Mouse (Mus musculus) olfactory bulb, adult 2 months (tissue): ENCODE measurements around the gene Lrrc8a. TPM values are rescaled to one million over a fixed set of nuclear protein-coding genes. Genes with fewer than 3 reads are reported as not detected.

Experiments used
- H3K27ac ChIP-seq: fragments of 200-500 bp; 2 replicates; pipeline ENCODE4 v1.5.1; 2012; ENCODE audit warnings: low read depth, low read length; ENCODE audit not compliant: insufficient read depth
- H3K4me1 ChIP-seq: fragments of 200-500 bp; 2 replicates; pipeline ENCODE4 v1.6.1; 2012; ENCODE audit warnings: low read length; ENCODE audit not compliant: control insufficient read depth, insufficient read depth
- H3K4me3 ChIP-seq: fragments of 200-500 bp; 2 replicates; pipeline ENCODE4 v1.5.1; 2012; ENCODE audit warnings: mild to moderate bottlenecking, low read depth, low read length, moderate library complexity; ENCODE audit not compliant: insufficient read depth
- CTCF ChIP-seq: fragments of 200-500 bp; IDR thresholded peaks from 2 replicates; pipeline ENCODE4 v1.5.1; 2012; ENCODE audit warnings: low read depth, mild to moderate bottlenecking, low read length, moderate library complexity; ENCODE audit not compliant: insufficient read depth
- POLR2A ChIP-seq: fragments of 200-500 bp; IDR thresholded peaks from 2 replicates; pipeline ENCODE4 v1.6.1; 2012; ENCODE audit warnings: mild to moderate bottlenecking, low read depth, low read length, moderate library complexity; ENCODE audit not compliant: insufficient read depth
- WGBS: fragments of 180-500 bp; shearing (Covaris S2); methylation state at CpG from one replicate; pipeline ENCODE4 v1.1.7; 2018; 5-methylcytosine and 5-hydroxymethylcytosine counted together
- polyA plus RNA-seq: library from polyadenylated mRNA; stranded (reverse); fragments of >200 nt; gene quantifications from 2 replicates; pipeline ENCODE4 v1.2.4, GENCODE M21; 2012; ENCODE audit warnings: low replicate concordance; ENCODE audit not compliant: missing spikeins, insufficient read depth, insufficient read length

Gene Lrrc8a
- polyA plus RNA-seq, 1 experiment: not detected

DNA sequence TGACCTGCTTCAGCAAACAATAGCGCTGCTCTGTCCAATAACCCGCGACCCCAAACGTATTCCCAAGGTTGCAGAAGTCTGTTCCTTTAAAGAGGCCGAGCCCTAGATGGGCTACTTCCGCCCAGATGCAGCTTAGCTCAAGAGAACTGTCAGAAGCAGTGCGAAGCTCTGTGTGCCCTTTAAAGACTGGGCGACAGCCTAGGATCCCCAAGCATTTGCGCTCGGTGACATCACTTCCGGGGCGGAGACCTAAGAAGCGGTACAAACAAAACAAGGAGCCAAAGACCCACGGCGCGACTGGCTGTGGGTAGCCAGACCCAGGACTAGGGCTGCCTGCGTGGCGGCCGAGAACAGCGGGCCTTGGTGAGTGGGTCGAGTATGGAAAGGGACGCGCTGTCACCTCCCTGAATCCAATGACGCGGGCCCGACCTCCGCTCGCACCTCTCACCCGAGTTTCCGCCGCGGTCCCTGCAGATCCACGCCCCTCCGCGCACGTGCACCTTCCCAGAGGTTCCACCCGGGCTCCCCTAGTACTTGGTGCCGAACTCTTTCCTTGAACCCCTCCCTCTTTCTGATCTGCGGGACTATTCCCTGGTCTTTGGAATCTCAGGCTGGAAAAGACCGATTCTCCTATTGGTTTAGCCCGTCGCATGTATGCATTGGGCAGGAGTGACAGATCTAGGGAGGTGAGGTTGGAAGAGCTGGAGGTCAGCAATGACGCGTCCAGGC, 31.7 kb upstream of the Lrrc8a start, which contains the start of gene Kyat1:
Kyat1 (minus strand) TSS at position 219 of the 729 bp plus-strand sequence.
- H3K4me1 ChIP-seq: peaks cover 12% of the 10 kb centered on the region
- H3K4me3 ChIP-seq: peak within 1 kb of the TSS; percentile 82
- WGBS: under 1% methylated on average over 44 of the region's 44 CpGs
- TF ChIP-seq POLR2A: peak; percentile 49; the same call in 1 of the 2 replicates
- TF ChIP-seq CTCF: no peak
- H3K27ac ChIP-seq: peak within 1 kb of the TSS; percentile 52

DNA sequence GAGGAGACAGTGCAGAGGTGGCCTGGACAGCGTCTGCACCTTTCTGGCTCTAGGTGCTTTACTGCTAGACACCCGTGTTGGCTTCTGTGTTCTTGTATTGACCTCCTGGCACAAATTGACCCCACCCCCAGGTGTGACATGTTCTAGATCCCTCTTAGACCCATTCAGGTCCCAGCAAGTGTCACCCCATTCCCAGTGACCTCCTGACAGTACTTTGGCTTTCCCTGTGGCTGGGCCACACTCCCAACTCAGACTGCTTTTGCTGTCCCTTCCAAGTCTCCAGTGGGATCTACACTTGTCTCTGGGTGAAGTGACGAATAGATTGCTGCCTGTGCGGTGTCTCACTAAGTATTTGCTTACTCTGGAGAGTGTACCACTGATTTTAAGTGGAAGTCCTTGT, 30.1 kb upstream of the Lrrc8a start:
- TF ChIP-seq POLR2A (no peak), CTCF (no peak)
- H3K27ac ChIP-seq: no peak overlapping the region
- no peak overlapping the region for H3K4me3 ChIP-seq
- peaks cover 12% of the 10 kb centered on the region for H3K4me1 ChIP-seq
- WGBS: 82% methylated on average over 4 of the region's 4 CpGs

- 79% methylated on average over 5 of the region's 5 CpGs for WGBS
- no peak overlapping the region for H3K27ac ChIP-seq
- TF ChIP-seq POLR2A (no peak), CTCF (no peak)
- H3K4me3 ChIP-seq: no peak overlapping the region
- H3K4me1 ChIP-seq: peaks cover 12% of the 10 kb centered on the region
Measured at GRCm38 (mm10) chr2:30207886-30208285, 29.6 kb upstream of the Lrrc8a start.

GRCm38 (mm10) chr2:30211408-30212168, 25.9 kb upstream of the Lrrc8a start:
- Histone ChIP-seq H3K4me3 (no peak overlapping the region), H3K4me1 (peaks cover 2% of the 10 kb centered on the region), H3K27ac (no peak overlapping the region)
- no peak for TF ChIP-seq CTCF
- TF ChIP-seq POLR2A: no peak
- WGBS: 70% methylated on average over 6 of the region's 6 CpGs

DNA sequence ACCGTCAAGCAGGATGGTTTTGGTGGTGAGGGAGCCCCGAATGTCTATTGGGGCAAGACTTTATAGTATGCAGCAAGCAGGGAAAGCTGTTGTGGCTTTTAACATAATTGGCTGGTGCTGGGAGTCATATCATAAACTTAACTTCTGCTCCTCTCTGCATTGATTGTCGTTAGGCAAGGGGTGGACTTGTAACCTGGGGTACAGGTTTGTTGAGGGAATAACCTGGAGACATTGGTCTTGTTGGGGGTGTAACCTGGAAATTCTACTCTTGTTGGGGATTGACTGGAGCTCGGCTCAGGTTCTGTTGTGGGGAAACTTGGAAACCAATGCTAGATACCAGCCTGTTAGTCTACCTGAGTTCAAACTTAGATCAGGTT, 25.4 kb upstream of the Lrrc8a start:
- 78% methylated on average over 4 of the region's 4 CpGs for WGBS
- H3K4me3 ChIP-seq: no peak overlapping the region
- TF ChIP-seq POLR2A: no peak
- no peak for TF ChIP-seq CTCF
- H3K27ac ChIP-seq: no peak overlapping the region
- no peaks in the 10 kb centered on the region for H3K4me1 ChIP-seq

DNA sequence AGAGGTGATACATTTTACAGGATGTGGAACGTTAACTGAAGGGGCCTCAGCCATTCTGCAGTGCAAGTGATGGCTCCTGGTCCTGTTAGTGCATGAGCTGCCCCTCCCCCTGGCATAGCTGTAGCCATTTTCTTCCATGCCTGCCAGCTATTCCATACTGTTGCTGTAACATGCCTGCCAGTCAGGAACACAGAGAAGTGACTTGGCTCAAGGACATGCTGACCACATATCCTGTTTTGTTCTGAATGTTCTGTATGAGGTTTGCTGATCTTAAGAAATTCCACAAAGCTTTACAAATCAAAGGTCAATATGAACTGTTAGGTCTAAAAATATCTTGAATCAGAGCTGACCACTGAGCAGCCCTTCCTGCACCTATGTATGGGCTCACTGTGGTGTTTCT, 24.6 kb upstream of the Lrrc8a start:
- TF ChIP-seq POLR2A (no peak), CTCF (no peak)
- no peaks in the 10 kb centered on the region for H3K4me1 ChIP-seq
- no peak overlapping the region for H3K27ac ChIP-seq
- WGBS: 88% methylated on average over 1 of the region's 1 CpGs
- H3K4me3 ChIP-seq: no peak overlapping the region

DNA sequence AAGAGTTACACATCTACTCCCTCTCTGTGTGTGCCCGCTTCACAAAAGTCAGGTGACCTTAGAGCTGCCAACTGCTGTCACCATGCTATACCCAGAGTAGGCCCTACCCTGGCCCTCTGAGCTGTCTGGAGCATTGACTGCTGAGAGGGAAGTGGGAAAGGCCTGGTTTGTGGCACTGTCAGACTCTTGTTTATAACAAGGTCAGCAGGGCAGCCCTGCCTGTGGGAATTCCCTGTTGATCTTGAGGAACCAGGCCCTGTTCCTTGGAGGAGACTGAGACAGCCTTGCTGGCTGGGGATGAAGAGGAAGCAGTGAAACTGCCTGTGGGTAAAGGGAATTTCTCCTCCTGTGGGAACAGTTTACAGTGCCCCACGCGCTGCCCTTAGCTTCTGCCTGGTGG, 22.8 kb upstream of the Lrrc8a start:
- no peak overlapping the region for H3K27ac ChIP-seq
- WGBS: 85% methylated on average over 3 of the region's 3 CpGs
- TF ChIP-seq POLR2A (no peak), CTCF (no peak)
- H3K4me3 ChIP-seq: no peak overlapping the region
- H3K4me1 ChIP-seq: no peaks in the 10 kb centered on the region

DNA sequence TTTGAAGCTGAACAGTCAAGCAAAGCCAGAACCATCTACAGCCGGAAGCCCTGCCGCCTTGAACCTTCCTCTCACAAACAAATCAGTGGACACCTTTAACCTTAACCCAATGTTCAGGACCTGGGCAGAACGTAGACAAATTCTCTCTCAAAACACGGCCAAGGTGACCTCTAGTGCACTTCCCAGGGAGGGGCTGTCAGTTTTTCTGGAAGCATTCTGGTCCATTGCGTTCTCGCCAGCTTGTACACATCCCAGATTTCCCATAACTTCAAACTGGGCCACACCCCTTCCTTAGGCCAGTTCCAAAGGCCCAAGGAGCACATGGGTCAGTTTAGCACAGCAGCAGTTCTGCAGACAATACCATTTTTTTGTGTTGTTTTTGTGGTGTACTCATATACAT, 22.0 kb upstream of the Lrrc8a start:
- Histone ChIP-seq H3K27ac (no peak overlapping the region), H3K4me1 (no peaks in the 10 kb centered on the region), H3K4me3 (no peak overlapping the region)
- 84% methylated on average over 6 of the region's 6 CpGs for WGBS
- TF ChIP-seq CTCF (no peak), POLR2A (no peak)

- Histone ChIP-seq H3K27ac (no peak overlapping the region), H3K4me3 (no peak overlapping the region), H3K4me1 (no peaks in the 10 kb centered on the region)
- TF ChIP-seq CTCF (no peak), POLR2A (no peak)
- 93% methylated on average over 5 of the region's 5 CpGs for WGBS
Measured at GRCm38 (mm10) chr2:30216293-30216692, 21.2 kb upstream of the Lrrc8a start.
